Mouse (Mus musculus): ENCODE data around the gene Dlg3. TPM values are rescaled to one million over a fixed set of nuclear protein-coding genes. Genes with fewer than 3 reads are reported as not detected.

Gene Dlg3
- polyA plus RNA-seq (2021; fragmentation: Nextera tagmentation) = 8.8 and 9.8 TPM in 2 replicates
- long read RNA-seq, experiment 1, partial matches to known transcripts = 0 of 11 reads
- long read RNA-seq, experiment 1, other reads (novel, unspliced or antisense) = 11 of 11 reads
- long read RNA-seq, experiment 2, partial matches to known transcripts = 0 of 26 reads
- long read RNA-seq, experiment 2, other reads (novel, unspliced or antisense) = 26 of 26 reads

DNA sequence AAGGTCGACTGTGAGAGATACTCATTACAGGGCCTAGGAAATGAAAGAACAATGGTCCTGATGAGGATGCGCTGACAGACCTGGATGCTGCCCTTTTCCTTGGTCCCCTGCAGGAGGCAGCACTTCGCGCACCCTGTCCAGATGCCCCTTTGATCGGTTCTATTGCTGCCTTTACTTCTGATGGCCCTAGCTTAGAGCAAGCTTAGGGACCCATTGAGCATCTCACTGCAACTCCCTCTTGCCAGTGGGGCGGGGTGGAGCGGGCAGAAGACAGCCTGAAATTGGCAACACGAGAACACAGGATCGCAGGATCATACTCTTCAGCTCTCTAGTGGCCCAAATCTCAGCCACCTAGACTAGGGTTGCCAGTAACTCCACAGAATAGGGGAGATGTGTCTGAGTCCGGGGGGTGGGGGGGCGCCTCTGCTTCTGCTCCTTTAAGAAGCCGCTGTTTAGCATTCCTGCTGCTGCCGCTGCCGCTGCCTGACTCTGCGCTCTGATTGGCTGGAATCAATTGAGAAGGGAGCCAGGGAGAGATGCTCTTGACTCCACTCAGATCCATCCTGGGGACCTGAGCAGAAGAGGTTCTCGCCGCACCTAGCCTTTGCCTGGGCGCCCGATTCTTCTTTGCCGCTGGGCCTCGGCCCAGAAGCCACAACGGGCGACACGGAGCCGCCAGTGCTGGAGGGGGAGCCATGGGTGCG, at the start of gene Dlg3:
Dlg3 (plus strand) TSS at position 542 of the 704 bp plus-strand sequence.

DNA sequence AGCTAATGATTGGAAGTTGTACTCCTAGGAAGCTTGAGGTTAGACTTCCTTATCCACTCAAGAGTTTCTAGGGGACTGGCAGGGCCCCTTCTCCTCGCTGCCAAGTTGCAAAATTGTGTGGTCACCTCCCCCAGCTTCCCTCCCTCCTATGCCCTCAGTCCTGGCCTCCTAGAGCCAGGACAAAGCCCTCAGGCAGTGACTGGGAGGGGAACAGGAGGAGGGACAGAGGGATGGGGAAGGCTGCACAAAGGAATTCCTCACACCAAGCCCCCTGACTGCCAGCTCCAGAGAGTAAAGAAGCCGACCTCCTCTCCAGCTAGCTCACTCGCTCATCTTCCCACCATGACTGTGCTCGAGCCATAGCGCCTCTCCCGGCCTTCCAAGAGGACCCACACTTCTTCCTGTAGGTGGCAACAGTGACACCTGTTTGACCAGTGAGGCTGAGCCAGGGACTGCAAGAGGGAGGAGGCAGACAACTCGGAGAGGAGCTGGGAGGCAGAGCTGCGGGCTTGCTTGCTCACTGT, 37.8 kb upstream of the Dlg3 start, which contains the start of gene Gdpd2:
Gdpd2 (plus strand) TSS at position 209 of the 524 bp plus-strand sequence.

Other genes starting within 250 kb of the Dlg3 start
- 0.06 TPM in 1 of 2 replicates, not detected in the other for gene Dgat2l6, start 242.9 kb upstream of the Dlg3 start, polyA plus RNA-seq (2021; fragmentation: Nextera tagmentation)
- not detected in 2 replicates for gene Awat1, start 195.5 kb upstream of the Dlg3 start, polyA plus RNA-seq (2021; fragmentation: Nextera tagmentation)
- gene P2ry4, start 172.9 kb upstream of the Dlg3 start, polyA plus RNA-seq (2021; fragmentation: Nextera tagmentation) = not detected in 2 replicates
- 0.59 and 0.87 TPM in 2 replicates for gene Arr3, start 162.2 kb upstream of the Dlg3 start, polyA plus RNA-seq (2021; fragmentation: Nextera tagmentation)
- gene Kif4, start 142.0 kb upstream of the Dlg3 start, polyA plus RNA-seq (2021; fragmentation: Nextera tagmentation) = 0.33 and 0.36 TPM in 2 replicates
- gene Pdzd11, start 141.2 kb upstream of the Dlg3 start, polyA plus RNA-seq (2021; fragmentation: Nextera tagmentation) = 91.5 and 102 TPM in 2 replicates
- 2.0 and 2.4 TPM in 2 replicates for gene Gdpd2, start 37.8 kb upstream of the Dlg3 start, polyA plus RNA-seq (2021; fragmentation: Nextera tagmentation)

Data from left cerebral cortex, adult 6 months (tissue).